Mouse (Mus musculus) urinary bladder, postnatal 10 days (tissue): ENCODE data around the gene Slc2a4.

Experiments used
- DNase-seq: peaks from one replicate; pipeline ENCODE4 v3.0.0; 2022; ENCODE audit warnings: low spot score

The Slc2a4 gene

GRCm38 (mm10) chr11:69901406-69901846 lies 46.6 kb downstream of the Slc2a4 start:
- peak; percentile 84 for DNase-seq

- DNase-seq = no peak
Measured at GRCm38 (mm10) chr11:69900471-69901405, 47.2 kb downstream of the Slc2a4 start, which contains the start of the genes 2810408A11Rik and Neurl4. TSS of gene 2810408A11Rik (minus strand) at chr11:69900987. TSS of gene Neurl4 (plus strand) at chr11:69901072.

- no peak for DNase-seq
Measured at GRCm38 (mm10) chr11:69899870-69900269, 48.1 kb downstream of the Slc2a4 start.

- DNase-seq = no peak
Measured at GRCm38 (mm10) chr11:69895291-69895690, 52.7 kb downstream of the Slc2a4 start, which contains the start of gene Acap1. TSS of gene Acap1 (minus strand) at chr11:69895539.

GRCm38 (mm10) chr11:69894671-69895070 lies 53.3 kb downstream of the Slc2a4 start:
- no peak for DNase-seq
